Mouse (Mus musculus): ENCODE data around the gene Hebp1. TPM values are rescaled to one million over a fixed set of nuclear protein-coding genes. Genes with fewer than 3 reads are reported as not detected.

Hebp1 gene
- polyA plus RNA-seq, 1 experiment, result 4.9 TPM

DNA sequence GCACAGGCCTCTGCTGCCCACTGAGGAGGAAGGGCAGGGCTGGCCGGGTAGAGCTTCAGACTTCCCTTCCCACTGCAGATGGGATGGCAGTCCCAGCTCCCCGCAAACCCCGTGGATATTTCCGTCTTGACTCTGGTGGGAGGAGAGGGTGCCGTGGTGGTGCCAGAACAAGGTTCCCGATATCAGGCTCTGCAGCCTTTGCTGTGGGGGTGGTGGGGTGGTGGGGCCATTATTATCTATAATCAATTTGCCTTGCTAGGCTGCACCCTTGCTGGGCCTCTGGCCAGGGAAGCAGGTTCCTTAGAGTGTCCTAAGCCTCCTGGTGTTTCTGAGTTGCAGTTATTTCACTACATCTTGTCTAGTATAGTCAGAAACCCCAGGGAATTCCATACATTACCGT is 13.3 kb upstream of the Hebp1 start:
- H3K4me3 ChIP-seq (ENCODE audit: low read depth, low read length), result no peak overlapping the region
- WGBS, result 77% methylated on average over 7 of the region's 7 CpGs
- no peaks in the 10 kb centered on the region for H3K4me1 ChIP-seq (ENCODE audit: control insufficient read depth, insufficient read depth, insufficient read length, low read length)
- no peaks in the 10 kb centered on the region for H3K27me3 ChIP-seq (ENCODE audit: control insufficient read depth, insufficient read depth, low read length)
- H3K36me3 ChIP-seq (ENCODE audit: control insufficient read depth, insufficient read depth, low read length), result peaks cover 37% of the 10 kb centered on the region
- H3K27ac ChIP-seq (ENCODE audit: insufficient read depth, low read depth, low read length), result no peak overlapping the region
- TF ChIP-seq CTCF (IDR thresholded peaks at IDR 0.05; ENCODE audit: extremely low read depth, insufficient read length, insufficient replicate concordance, low read depth, low read length) (no peak), POLR2A (IDR thresholded peaks at IDR 0.05; ENCODE audit: low read depth, low read length) (no peak)

DNA sequence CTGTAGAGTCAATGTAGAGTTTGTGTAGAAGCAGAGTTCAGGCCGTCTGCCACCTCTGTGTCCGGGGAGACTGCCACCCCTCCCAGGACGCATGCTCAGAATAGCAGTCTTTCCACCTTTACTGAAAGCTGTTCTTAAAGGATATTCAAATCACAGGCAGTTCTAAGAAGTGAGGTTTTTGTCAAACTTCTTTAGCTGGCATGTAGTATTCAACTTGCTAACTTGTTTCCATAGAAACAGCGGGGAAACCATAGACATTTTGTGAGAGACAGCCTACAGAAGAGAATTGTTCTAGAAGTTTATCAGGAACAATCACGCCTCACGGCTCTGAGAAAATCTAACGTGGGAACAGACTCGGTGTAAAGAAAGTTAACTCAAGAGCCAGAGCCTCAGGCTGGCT is 9.1 kb upstream of the Hebp1 start:
- Histone ChIP-seq H3K27me3 (ENCODE audit: control insufficient read depth, insufficient read depth, low read length) (no peaks in the 10 kb centered on the region), H3K4me3 (ENCODE audit: low read depth, low read length) (no peak overlapping the region), H3K36me3 (ENCODE audit: control insufficient read depth, insufficient read depth, low read length) (peaks cover 18% of the 10 kb centered on the region), H3K4me1 (ENCODE audit: control insufficient read depth, insufficient read depth, insufficient read length, low read length) (peaks cover 3% of the 10 kb centered on the region; the same call in 1 of the 2 replicates), H3K27ac (ENCODE audit: insufficient read depth, low read depth, low read length) (no peak overlapping the region)
- TF ChIP-seq POLR2A (IDR thresholded peaks at IDR 0.05; ENCODE audit: low read depth, low read length) (no peak), CTCF (IDR thresholded peaks at IDR 0.05; ENCODE audit: extremely low read depth, insufficient read length, insufficient replicate concordance, low read depth, low read length) (no peak)
- WGBS, result 84% methylated on average over 8 of the region's 8 CpGs

DNA sequence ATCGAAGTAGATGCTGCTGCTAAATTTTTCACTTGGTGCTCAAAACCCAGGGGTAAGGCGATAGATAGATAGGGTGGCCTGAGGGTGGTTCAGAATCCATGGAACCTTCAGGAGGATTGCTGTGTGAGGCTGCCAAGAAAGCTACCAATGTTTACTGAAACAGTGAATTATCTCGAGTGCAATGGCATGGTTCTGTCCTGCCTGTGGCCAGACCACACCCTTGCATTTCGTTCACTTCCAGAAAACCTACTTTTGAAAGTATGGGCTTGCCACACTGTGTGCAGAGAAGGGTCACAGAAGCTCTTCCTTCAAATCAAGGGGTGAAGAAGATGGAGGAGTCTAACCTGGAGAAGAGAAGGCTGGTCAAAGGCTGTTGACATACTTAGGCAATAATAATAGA is 8.0 kb upstream of the Hebp1 start:
- Histone ChIP-seq H3K36me3 (ENCODE audit: control insufficient read depth, insufficient read depth, low read length) (peaks cover 11% of the 10 kb centered on the region), H3K4me3 (ENCODE audit: low read depth, low read length) (no peak overlapping the region), H3K4me1 (ENCODE audit: control insufficient read depth, insufficient read depth, insufficient read length, low read length) (peaks cover 8% of the 10 kb centered on the region; the same call in 1 of the 2 replicates), H3K27ac (ENCODE audit: insufficient read depth, low read depth, low read length) (no peak overlapping the region), H3K27me3 (ENCODE audit: control insufficient read depth, insufficient read depth, low read length) (no peaks in the 10 kb centered on the region)
- no peak for TF ChIP-seq POLR2A (IDR thresholded peaks at IDR 0.05; ENCODE audit: low read depth, low read length)
- no peak for TF ChIP-seq CTCF (IDR thresholded peaks at IDR 0.05; ENCODE audit: extremely low read depth, insufficient read length, insufficient replicate concordance, low read depth, low read length)
- WGBS, result 36% methylated on average over 4 of the region's 4 CpGs

DNA sequence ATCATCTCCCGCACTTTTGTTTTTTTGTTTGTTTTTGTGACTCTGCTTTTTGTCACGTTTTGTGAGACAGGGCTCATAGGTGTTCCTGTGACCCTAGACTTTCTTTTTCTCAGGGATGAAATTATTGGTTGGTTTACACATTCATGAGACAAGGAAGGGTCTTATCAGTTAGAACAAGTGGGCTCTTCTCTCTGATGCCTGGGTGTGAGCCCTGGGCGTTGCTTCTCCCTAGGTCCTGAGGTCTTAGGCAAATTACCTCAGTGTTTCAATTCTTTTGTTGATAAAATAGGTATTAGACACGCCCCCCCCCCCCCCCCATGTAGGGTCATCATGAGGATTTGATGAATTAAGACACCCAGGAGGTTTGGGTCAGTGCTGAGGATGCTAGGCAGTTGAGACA is 7.0 kb upstream of the Hebp1 start:
- 55% methylated on average over 4 of the region's 4 CpGs for WGBS

DNA sequence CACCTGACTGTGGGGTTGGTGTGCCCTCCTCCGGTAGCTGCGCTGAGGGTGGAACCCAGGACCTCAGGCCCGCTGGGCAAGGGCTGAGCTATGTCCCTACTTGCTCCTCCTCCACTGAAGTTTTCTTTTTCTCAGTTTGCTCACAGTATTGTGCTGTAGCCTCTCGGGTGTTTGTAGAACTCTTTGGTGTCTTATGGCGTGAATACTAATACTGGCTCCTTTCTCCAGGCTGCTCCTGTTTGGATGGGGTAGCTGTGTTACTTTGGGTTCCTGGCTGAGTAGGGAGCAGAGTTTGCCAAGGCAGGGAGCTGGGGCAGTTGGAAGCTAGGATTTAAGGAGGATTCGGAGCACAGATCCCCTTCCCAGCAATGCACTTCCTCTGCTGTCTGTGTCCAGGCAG is 5.9 kb upstream of the Hebp1 start:
- no peak overlapping the region for H3K4me3 ChIP-seq (ENCODE audit: low read depth, low read length)
- H3K36me3 ChIP-seq (ENCODE audit: control insufficient read depth, insufficient read depth, low read length), result no peaks in the 10 kb centered on the region; the same call in 1 of the 2 replicates
- no peaks in the 10 kb centered on the region for H3K27me3 ChIP-seq (ENCODE audit: control insufficient read depth, insufficient read depth, low read length)
- TF ChIP-seq CTCF (IDR thresholded peaks at IDR 0.05; ENCODE audit: extremely low read depth, insufficient read length, insufficient replicate concordance, low read depth, low read length) (no peak), POLR2A (IDR thresholded peaks at IDR 0.05; ENCODE audit: low read depth, low read length) (no peak)
- no peak overlapping the region for H3K27ac ChIP-seq (ENCODE audit: insufficient read depth, low read depth, low read length)
- WGBS, result 74% methylated on average over 6 of the region's 6 CpGs
- peaks cover 10% of the 10 kb centered on the region; the same call in 1 of the 2 replicates for H3K4me1 ChIP-seq (ENCODE audit: control insufficient read depth, insufficient read depth, insufficient read length, low read length)

More for the DNA sequence above, 7.0 kb upstream of the Hebp1 start:
- Histone ChIP-seq H3K4me3 (ENCODE audit: low read depth, low read length) (no peak overlapping the region), H3K27ac (ENCODE audit: insufficient read depth, low read depth, low read length) (no peak overlapping the region), H3K27me3 (ENCODE audit: control insufficient read depth, insufficient read depth, low read length) (no peaks in the 10 kb centered on the region), H3K36me3 (ENCODE audit: control insufficient read depth, insufficient read depth, low read length) (peaks cover 9% of the 10 kb centered on the region), H3K4me1 (ENCODE audit: control insufficient read depth, insufficient read depth, insufficient read length, low read length) (peaks cover 10% of the 10 kb centered on the region; the same call in 1 of the 2 replicates)
- TF ChIP-seq POLR2A (IDR thresholded peaks at IDR 0.05; ENCODE audit: low read depth, low read length) (no peak), CTCF (IDR thresholded peaks at IDR 0.05; ENCODE audit: extremely low read depth, insufficient read length, insufficient replicate concordance, low read depth, low read length) (no peak)

DNA sequence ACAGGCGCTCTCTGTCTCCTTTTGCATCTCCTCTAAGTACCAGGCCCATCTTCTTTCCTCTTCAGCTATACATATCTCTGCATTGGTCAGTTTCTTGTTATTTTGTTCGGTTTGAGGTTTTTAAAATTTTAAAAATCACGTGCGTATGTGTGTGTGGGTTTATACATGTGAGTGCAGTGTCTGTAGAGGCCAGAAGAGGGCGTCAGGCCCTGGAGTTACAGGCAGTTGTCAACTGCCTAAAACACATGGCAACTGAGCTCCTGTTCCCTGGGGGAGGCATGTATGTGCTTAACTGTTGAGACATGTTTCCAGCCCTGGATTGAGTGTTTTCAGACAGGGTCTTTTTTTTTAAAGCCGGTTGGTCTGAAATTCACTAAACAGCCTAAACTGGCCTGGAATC is 4.8 kb upstream of the Hebp1 start:
- Histone ChIP-seq H3K27me3 (ENCODE audit: control insufficient read depth, insufficient read depth, low read length) (no peaks in the 10 kb centered on the region), H3K27ac (ENCODE audit: insufficient read depth, low read depth, low read length) (no peak overlapping the region), H3K4me1 (ENCODE audit: control insufficient read depth, insufficient read depth, insufficient read length, low read length) (peaks cover 11% of the 10 kb centered on the region), H3K4me3 (ENCODE audit: low read depth, low read length) (no peak overlapping the region), H3K36me3 (ENCODE audit: control insufficient read depth, insufficient read depth, low read length) (no peaks in the 10 kb centered on the region; the same call in 1 of the 2 replicates)
- TF ChIP-seq POLR2A (IDR thresholded peaks at IDR 0.05; ENCODE audit: low read depth, low read length) (no peak), CTCF (IDR thresholded peaks at IDR 0.05; ENCODE audit: extremely low read depth, insufficient read length, insufficient replicate concordance, low read depth, low read length) (no peak)
- 94% methylated on average over 6 of the region's 6 CpGs for WGBS

DNA sequence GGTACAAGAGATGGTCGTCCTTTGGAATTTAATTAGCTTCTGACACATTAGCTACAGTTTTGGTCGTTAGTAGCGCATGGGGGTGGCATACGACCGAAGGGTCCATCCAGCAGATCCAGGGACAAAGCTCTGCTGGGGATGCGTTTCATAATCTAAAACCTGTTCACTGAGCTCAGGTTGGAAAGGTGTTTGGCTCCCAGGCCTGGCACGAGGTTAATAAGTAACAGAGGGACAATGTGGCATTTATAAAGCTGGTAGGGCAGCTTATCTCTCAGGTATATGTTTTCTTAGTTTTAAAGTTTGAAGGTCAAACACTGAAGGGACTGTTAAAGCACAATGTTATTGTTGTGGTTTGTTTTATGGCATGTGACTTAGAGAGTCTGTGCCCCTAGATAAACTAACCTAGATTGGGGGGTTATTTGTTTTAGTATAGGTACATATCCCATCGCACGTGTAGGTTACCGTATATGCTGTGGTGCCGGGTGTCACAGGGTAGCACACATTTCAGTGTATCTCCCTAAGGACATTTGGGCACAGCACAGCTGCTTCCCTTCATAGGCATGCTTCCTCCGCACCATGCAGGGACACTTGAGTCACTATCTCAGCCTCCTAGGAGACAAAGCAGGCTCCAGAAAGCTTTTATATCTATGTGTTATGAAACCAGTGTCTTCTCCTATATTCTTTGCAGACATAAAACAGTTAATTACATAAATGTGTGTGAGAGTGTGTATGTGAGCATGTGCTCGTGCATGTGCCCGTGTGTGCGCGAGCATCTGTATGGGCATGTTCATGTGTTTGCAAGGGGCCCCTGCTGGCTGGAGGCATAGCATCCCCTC is 2.5 kb upstream of the Hebp1 start:
- peak overlapping the region; percentile 96 for H3K27ac ChIP-seq (ENCODE audit: insufficient read depth, low read depth, low read length)
- no peak for TF ChIP-seq POLR2A (IDR thresholded peaks at IDR 0.05; ENCODE audit: low read depth, low read length)
- no peak for TF ChIP-seq CTCF (IDR thresholded peaks at IDR 0.05; ENCODE audit: extremely low read depth, insufficient read length, insufficient replicate concordance, low read depth, low read length)
- H3K27me3 ChIP-seq (ENCODE audit: control insufficient read depth, insufficient read depth, low read length), result no peaks in the 10 kb centered on the region
- WGBS, result 30% methylated on average over 16 of the region's 16 CpGs
- peak overlapping the region; percentile 23; the same call in 1 of the 2 replicates for H3K4me3 ChIP-seq (ENCODE audit: low read depth, low read length)
- peaks cover 13% of the 10 kb centered on the region for H3K4me1 ChIP-seq (ENCODE audit: control insufficient read depth, insufficient read depth, insufficient read length, low read length)
- H3K36me3 ChIP-seq (ENCODE audit: control insufficient read depth, insufficient read depth, low read length), result no peaks in the 10 kb centered on the region
